Mouse (Mus musculus): Measurements from ENCODE around the gene Lims1.

- TF ChIP-seq GATA1 (IDR thresholded peaks at IDR 0.05; ENCODE audit: low read length) (no peak), TAL1 (IDR thresholded peaks at IDR 0.05; ENCODE audit: low read length) (peak; percentile 57)
Observed at GRCm38 (mm10) chr10:58373829-58374228, 50.6 kb downstream of the Lims1 start.
